Mouse (Mus musculus) lung, postnatal 0 days (tissue): ENCODE data around the gene Alkbh2. TPM values are rescaled to one million over a fixed set of nuclear protein-coding genes. Genes with fewer than 3 reads are reported as not detected.

Experiments used
- ATAC-seq: fragments of 200-750 bp; cut with Nextera tagmentation; 2 replicates; pipeline ENCODE4 v1.8.0; 2017; ENCODE audit warnings: moderate library complexity
- DNase-seq: peaks from one replicate; pipeline ENCODE4 v3.0.0-alpha.2; 2016; ENCODE audit warnings: low spot score
- H3K27ac ChIP-seq: fragments of 300-500 bp; sonication (generic); 2 replicates; pipeline ENCODE4 v1.5.1; 2014; ENCODE audit warnings: antibody characterized with exemption, mild to moderate bottlenecking, low read length, mixed read lengths
- H3K27me3 ChIP-seq: fragments of 300-500 bp; sonication (generic); replicated peaks from 2 replicates; pipeline ENCODE4 v1.6.1; 2014; ENCODE audit warnings: low read length, mixed read lengths; ENCODE audit not compliant: insufficient read depth
- H3K36me3 ChIP-seq: fragments of 300-500 bp; sonication (generic); 2 replicates; pipeline ENCODE4 v1.6.1; 2014; ENCODE audit warnings: low read length, mixed read lengths; ENCODE audit not compliant: insufficient read depth
- H3K4me1 ChIP-seq: fragments of 300-500 bp; sonication (generic); 2 replicates; pipeline ENCODE4 v1.6.1; 2014; ENCODE audit warnings: antibody characterized with exemption, low read depth, low read length, mixed read lengths; ENCODE audit not compliant: insufficient read depth
- H3K4me2 ChIP-seq: fragments of 300-500 bp; sonication (generic); replicated peaks from 2 replicates; pipeline ENCODE4 v1.6.1; 2014; ENCODE audit warnings: low read depth, mild to moderate bottlenecking, low read length, moderate library complexity, mixed read lengths
- H3K4me3 ChIP-seq: fragments of 300-500 bp; sonication (generic); 2 replicates; pipeline ENCODE4 v1.5.1; 2014; ENCODE audit warnings: low read depth, low read length
- H3K9ac ChIP-seq: fragments of 300-500 bp; sonication (generic); replicated peaks from 2 replicates; pipeline ENCODE4 v1.6.1; 2014; ENCODE audit warnings: low read depth, mild to moderate bottlenecking
- H3K9me3 ChIP-seq: fragments of 300-500 bp; sonication (generic); 2 replicates; pipeline ENCODE4 v1.6.1; 2016; ENCODE audit warnings: low read length, mixed read lengths
- CTCF ChIP-seq: IDR thresholded peaks from 2 replicates; pipeline ENCODE4 v1.5.1; 2016; ENCODE audit warnings: antibody characterized with exemption, mild to moderate bottlenecking
- EP300 ChIP-seq: IDR thresholded peaks from 2 replicates; pipeline ENCODE4 v1.6.1; 2016; ENCODE audit warnings: antibody characterized with exemption, mild to moderate bottlenecking, control low read depth
- WGBS: fragments of 180-500 bp; shearing (Covaris S2); extraction: QIAGEN DNeasy Blood & Tissue Kit; methylation state at CpG from one replicate; pipeline ENCODE4 v1.1.7; 2014; 5-methylcytosine and 5-hydroxymethylcytosine counted together
- polyA plus RNA-seq: library from polyadenylated mRNA; unstranded; fragments of >200 nt; fragmentation: Nextera tagmentation; extraction: Ambion mirVana; gene quantifications from 2 replicates; pipeline ENCODE4 v1.2.1, GENCODE M21; 2015

Alkbh2 gene
- polyA plus RNA-seq, 1 experiment from 2014 or later, result 4.1 TPM

DNA sequence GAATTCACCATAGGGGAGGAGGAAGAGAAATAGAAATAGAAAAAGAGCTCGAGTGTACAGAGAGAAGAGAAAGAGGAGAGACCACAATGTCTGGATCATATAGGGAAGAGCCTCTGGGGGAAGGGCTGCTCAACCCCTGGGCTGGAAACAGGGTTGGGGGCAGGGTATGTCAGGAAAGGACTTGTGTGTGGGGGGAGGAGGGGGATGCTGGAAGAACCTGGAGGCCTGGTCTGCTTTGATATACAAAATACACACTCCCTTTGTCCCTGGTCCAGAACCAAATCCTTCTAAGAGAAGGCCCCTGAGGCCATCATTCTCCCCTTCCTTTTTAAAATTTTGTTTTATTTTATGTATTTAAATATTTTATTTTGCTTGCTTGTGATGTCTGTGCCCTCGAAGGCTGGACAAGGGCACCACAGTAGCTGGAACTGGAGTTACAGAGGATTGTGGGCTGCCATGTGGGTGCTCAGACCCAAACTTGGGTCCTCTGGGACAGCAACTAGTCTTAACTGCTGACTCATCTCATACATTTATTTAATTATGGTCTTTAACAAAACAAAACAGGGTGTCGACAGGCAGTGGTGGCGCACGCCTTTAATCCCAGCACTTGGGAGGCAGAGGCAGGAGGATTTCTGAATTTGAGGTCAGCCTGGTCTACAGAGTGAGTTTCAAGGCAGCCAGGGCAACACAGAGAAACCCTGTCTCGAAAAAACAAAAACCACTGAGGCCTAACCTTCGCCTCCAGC is 1.3 kb downstream of the Alkbh2 start:
- DNase-seq, result no peak
- H3K9ac ChIP-seq, result no peak overlapping the region
- peaks cover 2% of the 10 kb centered on the region; the same call in 1 of the 2 replicates for H3K4me1 ChIP-seq
- H3K4me2 ChIP-seq, result peak overlapping the region; percentile 97; the same call in 1 of the 2 replicates
- H3K4me3 ChIP-seq, result peak overlapping the region; percentile 61; the same call in 1 of the 2 replicates
- TF ChIP-seq EP300, result no peak
- no peak for TF ChIP-seq CTCF
- no peak for ATAC-seq
- 77% methylated on average over 7 of the region's 7 CpGs for WGBS
- H3K27me3 ChIP-seq, result no peaks in the 10 kb centered on the region
- H3K9me3 ChIP-seq, result no peaks in the 10 kb centered on the region
- no peak overlapping the region for H3K27ac ChIP-seq
- peaks cover 15% of the 10 kb centered on the region for H3K36me3 ChIP-seq

DNA sequence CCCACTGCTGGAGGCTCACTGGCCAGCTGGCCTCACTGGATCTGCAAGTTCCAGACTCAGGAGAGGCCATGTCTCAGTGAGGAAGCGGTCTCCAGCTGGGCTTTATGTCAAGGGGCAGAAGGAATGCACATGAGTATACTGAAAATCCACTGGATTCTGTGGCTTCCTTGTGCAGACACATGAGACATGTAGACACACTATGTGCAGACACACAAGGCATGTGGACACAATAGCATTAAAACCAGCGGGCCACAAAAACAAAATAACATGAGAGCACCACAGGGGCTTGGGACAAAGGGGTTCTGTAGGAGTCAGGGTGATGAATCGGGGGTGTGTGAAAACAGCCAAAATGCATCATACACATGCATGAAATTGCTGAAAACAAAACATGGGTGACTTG is 2.0 kb downstream of the Alkbh2 start:
- no peaks in the 10 kb centered on the region for H3K27me3 ChIP-seq
- no peak for ATAC-seq
- peaks cover 22% of the 10 kb centered on the region for H3K36me3 ChIP-seq
- no peak for DNase-seq
- 90% methylated on average over 3 of the region's 3 CpGs for WGBS
- TF ChIP-seq EP300 (no peak), CTCF (no peak)
- H3K4me2 ChIP-seq, result no peak overlapping the region
- H3K9me3 ChIP-seq, result no peaks in the 10 kb centered on the region
- H3K4me3 ChIP-seq, result no peak overlapping the region
- no peaks in the 10 kb centered on the region for H3K4me1 ChIP-seq
- H3K9ac ChIP-seq, result no peak overlapping the region
- H3K27ac ChIP-seq, result no peak overlapping the region

DNA sequence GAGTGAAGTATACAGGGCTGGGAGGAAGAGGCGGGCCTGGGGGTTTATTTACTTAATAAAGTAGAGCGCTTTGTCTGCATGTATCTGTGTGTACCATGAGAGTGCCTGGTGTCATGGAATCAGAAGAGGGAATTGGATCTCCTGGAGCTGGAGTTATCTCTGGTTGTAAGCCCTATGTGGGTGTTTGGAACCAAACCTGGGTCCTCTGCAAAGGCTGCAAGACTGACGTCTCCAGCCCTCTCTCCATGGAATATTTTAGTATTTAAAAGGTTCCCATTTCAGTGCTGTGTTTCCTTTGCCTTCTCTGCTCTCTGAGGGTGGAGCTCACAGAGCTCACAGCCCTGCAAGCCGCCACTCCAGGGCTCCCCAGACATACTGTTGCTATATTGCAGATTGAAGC is 8.2 kb downstream of the Alkbh2 start:
- Histone ChIP-seq H3K36me3 (peaks cover 32% of the 10 kb centered on the region), H3K4me3 (no peak overlapping the region), H3K9me3 (no peaks in the 10 kb centered on the region), H3K27me3 (no peaks in the 10 kb centered on the region), H3K9ac (no peak overlapping the region), H3K27ac (no peak overlapping the region), H3K4me2 (no peak overlapping the region), H3K4me1 (no peaks in the 10 kb centered on the region)
- 80% methylated on average over 4 of the region's 4 CpGs for WGBS
- no peak for ATAC-seq
- no peak for TF ChIP-seq CTCF
- no peak for TF ChIP-seq EP300
- no peak for DNase-seq

DNA sequence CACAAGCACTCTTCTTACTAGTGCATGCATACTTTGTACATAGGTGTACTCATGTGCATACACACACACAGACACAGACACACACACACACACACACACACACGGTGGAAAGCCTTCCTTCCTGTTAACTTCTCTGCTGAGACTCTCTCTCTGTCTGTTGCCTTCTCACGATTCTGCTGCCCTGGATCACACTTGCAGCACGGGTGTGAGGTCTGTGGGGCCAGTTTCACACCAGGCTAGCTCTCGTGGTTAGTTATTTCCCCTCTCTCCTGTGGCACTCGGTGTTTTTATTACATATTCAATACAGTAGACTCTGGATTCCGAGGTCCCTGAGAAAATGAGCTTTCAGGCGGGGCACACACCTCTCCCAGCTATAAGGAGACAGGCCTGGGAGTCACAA is 11.4 kb downstream of the Alkbh2 start:
- ATAC-seq (no peak), DNase-seq (no peak)
- no peak for TF ChIP-seq CTCF
- Histone ChIP-seq H3K9ac (no peak overlapping the region), H3K4me1 (no peaks in the 10 kb centered on the region), H3K27me3 (no peaks in the 10 kb centered on the region), H3K27ac (no peak overlapping the region), H3K4me3 (no peak overlapping the region), H3K9me3 (no peaks in the 10 kb centered on the region), H3K36me3 (peaks cover 16% of the 10 kb centered on the region), H3K4me2 (no peak overlapping the region)
- 79% methylated on average over 7 of the region's 7 CpGs for WGBS

DNA sequence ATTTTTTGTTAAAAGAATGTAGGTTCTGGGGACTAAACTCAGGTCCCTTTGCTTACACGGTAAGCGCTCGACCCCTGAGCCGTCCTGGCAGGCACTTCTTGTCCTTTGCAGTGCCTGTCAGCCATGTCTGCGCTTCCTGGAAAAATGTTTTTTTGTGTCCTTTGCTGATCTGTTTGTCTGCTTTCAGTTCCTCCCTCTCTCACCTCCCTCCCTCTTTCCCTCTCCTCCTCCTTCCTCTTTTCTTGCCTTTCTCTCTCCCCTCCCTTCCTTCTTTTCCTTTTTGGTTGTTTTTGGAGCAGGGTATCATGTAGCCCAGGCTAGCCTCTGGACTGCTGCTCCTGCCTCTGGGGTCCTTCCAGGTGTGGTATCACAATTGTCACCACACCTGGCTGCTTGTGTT is 13.0 kb downstream of the Alkbh2 start:
- ATAC-seq (no peak), DNase-seq (no peak)
- no peak overlapping the region for H3K4me2 ChIP-seq
- WGBS, result 72% methylated on average over 5 of the region's 5 CpGs
- H3K9me3 ChIP-seq, result no peaks in the 10 kb centered on the region
- no peak overlapping the region for H3K4me3 ChIP-seq
- no peak overlapping the region for H3K27ac ChIP-seq
- TF ChIP-seq EP300 (no peak), CTCF (no peak)
- no peaks in the 10 kb centered on the region for H3K4me1 ChIP-seq
- H3K36me3 ChIP-seq, result peaks cover 14% of the 10 kb centered on the region; the same call in 1 of the 2 replicates
- H3K9ac ChIP-seq, result no peak overlapping the region
- no peaks in the 10 kb centered on the region for H3K27me3 ChIP-seq

DNA sequence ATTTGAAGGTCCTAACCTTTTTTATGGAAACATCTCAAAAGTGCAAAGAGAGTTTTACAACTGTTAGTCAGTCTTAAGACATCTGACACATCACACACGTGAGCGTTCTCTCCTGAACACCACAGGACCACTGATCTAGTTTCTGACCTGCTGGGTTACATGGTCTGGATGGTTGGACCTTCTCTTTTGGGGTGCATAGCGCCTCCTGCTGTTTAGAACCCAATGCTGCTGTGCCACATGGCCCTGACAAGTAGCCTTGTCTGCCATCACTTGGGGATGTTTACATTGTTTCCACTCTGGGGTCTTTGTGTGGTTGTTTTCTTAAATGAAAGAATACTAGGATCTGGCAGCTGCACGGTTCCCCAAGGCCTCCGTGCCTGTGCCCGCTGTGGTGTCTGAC is 14.7 kb downstream of the Alkbh2 start:
- H3K4me2 ChIP-seq, result no peak overlapping the region
- 82% methylated on average over 6 of the region's 6 CpGs for WGBS
- H3K9me3 ChIP-seq, result no peaks in the 10 kb centered on the region
- H3K9ac ChIP-seq, result no peak overlapping the region
- no peaks in the 10 kb centered on the region for H3K27me3 ChIP-seq
- TF ChIP-seq EP300 (no peak), CTCF (peak; percentile 25; the same call in 1 of the 2 replicates)
- ATAC-seq (no peak), DNase-seq (no peak)
- H3K4me1 ChIP-seq, result no peaks in the 10 kb centered on the region
- peaks cover 29% of the 10 kb centered on the region for H3K36me3 ChIP-seq
- no peak overlapping the region for H3K27ac ChIP-seq
- no peak overlapping the region for H3K4me3 ChIP-seq
